Mouse (Mus musculus): ENCODE results near the gene Ylpm1. TPM values are rescaled to one million over a fixed set of nuclear protein-coding genes. Genes with fewer than 3 reads are reported as not detected.
A peak's percentile ranks its signal among the peaks of the same experiment; 100 is the strongest.

Ylpm1 gene
- 10 to 100 TPM; 49.2 to 81.8 (median 54.0) TPM for total RNA-seq (2022)

GRCm38 (mm10) chr12:84996083-84996496 is at the start of gene Ylpm1:
Gene Ylpm1, plus strand, starts transcription at chr12:84996321.
- DNase-seq: peak; percentile 97

- DNase-seq: no peak
Observed at GRCm38 (mm10) chr12:84947894-84948583, 48.1 kb upstream of the Ylpm1 start.

- no peak for DNase-seq
Observed at GRCm38 (mm10) chr12:84948584-84949285, 47.4 kb upstream of the Ylpm1 start.

- no peak for DNase-seq
Observed at GRCm38 (mm10) chr12:84950763-84951162, 45.4 kb upstream of the Ylpm1 start.

GRCm38 (mm10) chr12:84951531-84951930 is 44.6 kb upstream of the Ylpm1 start:
- DNase-seq: no peak

- DNase-seq: no peak
Observed at GRCm38 (mm10) chr12:84952351-84952750, 43.8 kb upstream of the Ylpm1 start.

GRCm38 (mm10) chr12:84956317-84956716 is 39.8 kb upstream of the Ylpm1 start:
- DNase-seq: no peak

GRCm38 (mm10) chr12:84958794-84959356 is 37.2 kb upstream of the Ylpm1 start:
- no peak for DNase-seq

- DNase-seq: no peak
Observed at GRCm38 (mm10) chr12:84962606-84963005, 33.5 kb upstream of the Ylpm1 start.

- DNase-seq: no peak
Observed at GRCm38 (mm10) chr12:84968831-84969655, 27.1 kb upstream of the Ylpm1 start.

- DNase-seq: no peak
Observed at GRCm38 (mm10) chr12:84969656-84970427, 26.3 kb upstream of the Ylpm1 start.

- peak; percentile 84 for DNase-seq
Observed at GRCm38 (mm10) chr12:84970428-84971096, 25.6 kb upstream of the Ylpm1 start, which contains the start of the genes Fcf1 and Arel1. Gene Fcf1, plus strand, starts transcription at chr12:84970897. Gene Arel1, minus strand, starts transcription at chr12:84970900.

- no peak for DNase-seq
Observed at GRCm38 (mm10) chr12:84979264-84979862, 16.8 kb upstream of the Ylpm1 start.

- peak; percentile 28 for DNase-seq
Observed at GRCm38 (mm10) chr12:84989456-84989855, 6.7 kb upstream of the Ylpm1 start.

- DNase-seq: no peak
Observed at GRCm38 (mm10) chr12:84995112-84995761, 884 bp upstream of the Ylpm1 start.

- DNase-seq: peak; percentile 28
Observed at GRCm38 (mm10) chr12:84996501-84997398, 629 bp downstream of the Ylpm1 start.

GRCm38 (mm10) chr12:84999053-84999452 is 2.9 kb downstream of the Ylpm1 start:
- DNase-seq: no peak

GRCm38 (mm10) chr12:85006206-85006605 is 10.1 kb downstream of the Ylpm1 start:
- DNase-seq: no peak

GRCm38 (mm10) chr12:85007021-85007420 is 10.9 kb downstream of the Ylpm1 start:
- DNase-seq: no peak
